Mouse (Mus musculus) CH12.LX (cell line): ENCODE results near the gene Gab1. TPM values are rescaled to one million over a fixed set of nuclear protein-coding genes. Genes with fewer than 3 reads are reported as not detected.

Experiments used
- DNase-seq: peaks from one replicate; pipeline ENCODE4 v3.0.0-alpha.2; 2013; ENCODE audit errors: extremely low read depth
- H3K27ac ChIP-seq: 2 replicates; pipeline ENCODE4 v1.5.1; 2012; ENCODE audit warnings: low read depth, mild to moderate bottlenecking, control low read depth, moderate library complexity; ENCODE audit not compliant: insufficient read depth
- H3K27me3 ChIP-seq: replicated peaks from 2 replicates; pipeline ENCODE3; 2012; ENCODE audit warnings: inconsistent platforms
- H3K36me3 ChIP-seq, 2 experiments: replicated peaks in 1 of 2; 2 replicates each; pipeline versions ENCODE3 to v1.6.1; 2012; ENCODE audit warnings: inconsistent platforms in 1 of 2, low read length in 1 of 2, mild to moderate bottlenecking in 1 of 2, mixed read lengths in 1 of 2, moderate library complexity in 1 of 2; ENCODE audit not compliant: control insufficient read depth in 1 of 2, insufficient read depth in 1 of 2
- H3K4me1 ChIP-seq, 2 experiments: 2 replicates each; pipeline ENCODE4 v1.6.1; 2012; ENCODE audit warnings: inconsistent platforms in 1 of 2, moderate library complexity in 1 of 2; ENCODE audit not compliant: insufficient read depth in 2 of 2, control insufficient read depth in 1 of 2
- H3K4me2 ChIP-seq: 2 replicates; pipeline ENCODE4 v1.6.1; 2012; ENCODE audit warnings: low read depth, mild to moderate bottlenecking, control low read depth; ENCODE audit not compliant: poor library complexity, insufficient read depth, severe bottlenecking
- H3K4me3 ChIP-seq, 3 experiments: fragments of 150-350 bp in 1 of 3; sonication (generic) in 1 of 3; replicated peaks in 1 of 3; 2 replicates each; pipeline versions ENCODE3 to v1.5.1; 2011 to 2012; ENCODE audit warnings: low read depth in 2 of 3, low read length in 2 of 3, mild to moderate bottlenecking in 2 of 3, moderate library complexity in 2 of 3, control low read depth in 1 of 3, improper control_type of control experiment in 1 of 3, inconsistent platforms in 1 of 3, mixed read lengths in 1 of 3; ENCODE audit not compliant: poor library complexity in 1 of 3
- H3K79me2 ChIP-seq: replicated peaks from 2 replicates; pipeline ENCODE4 v1.6.1; 2012; ENCODE audit warnings: mild to moderate bottlenecking, moderate library complexity; ENCODE audit not compliant: control insufficient read depth, poor library complexity, insufficient read depth, severe bottlenecking; ENCODE audit errors: extremely low read depth
- H3K9ac ChIP-seq: 2 replicates; pipeline ENCODE4 v1.6.1; 2012; ENCODE audit warnings: low read depth, mild to moderate bottlenecking, control low read depth, moderate library complexity; ENCODE audit not compliant: insufficient read depth
- H3K9me3 ChIP-seq: replicated peaks from 2 replicates; pipeline ENCODE3; 2012; ENCODE audit warnings: low read length, inconsistent platforms, mixed read lengths
- BHLHE40 ChIP-seq: IDR thresholded peaks from 2 replicates; pipeline ENCODE4 v1.6.1; 2011; ENCODE audit warnings: mild to moderate bottlenecking, low read depth, low read length, improper control_type of control experiment
- CHD1 ChIP-seq: IDR thresholded peaks from 2 replicates; pipeline ENCODE4 v1.6.1; 2012; ENCODE audit warnings: low read depth, low read length, improper control_type of control experiment, inconsistent platforms
- CTCF ChIP-seq, 2 experiments: IDR thresholded peaks in 1 of 2; conservative IDR thresholded peaks in 1 of 2; 2 replicates each; pipeline ENCODE4 v1.5.1; 2011 to 2012; ENCODE audit warnings: low read depth in 2 of 2, low read length in 2 of 2, improper control_type of control experiment in 1 of 2, inconsistent platforms in 1 of 2, mild to moderate bottlenecking in 1 of 2, moderate library complexity in 1 of 2
- ELF1 ChIP-seq: IDR thresholded peaks from 2 replicates; pipeline ENCODE4 v1.6.1; 2014; ENCODE audit warnings: low read depth, mild to moderate bottlenecking, inconsistent platforms, low read length, improper control_type of control experiment
- EP300 ChIP-seq: IDR thresholded peaks from 2 replicates; pipeline ENCODE4 v1.6.1; 2011; ENCODE audit warnings: low read length, improper control_type of control experiment
- GABPA ChIP-seq: IDR thresholded peaks from 2 replicates; pipeline ENCODE4 v1.6.1; 2012; ENCODE audit warnings: low read depth, low read length, improper control_type of control experiment, inconsistent platforms; ENCODE audit not compliant: insufficient replicate concordance
- HCFC1 ChIP-seq: IDR thresholded peaks from 2 replicates; pipeline ENCODE4 v1.6.1; 2012; ENCODE audit warnings: low read depth, mild to moderate bottlenecking, inconsistent platforms, low read length, improper control_type of control experiment
- IRF4 ChIP-seq: IDR thresholded peaks from 2 replicates; pipeline ENCODE4 v1.6.1; 2014; ENCODE audit warnings: low read depth, mild to moderate bottlenecking, inconsistent platforms, low read length, improper control_type of control experiment
- JUN ChIP-seq: IDR thresholded peaks from 2 replicates; pipeline ENCODE4 v1.6.1; 2011; ENCODE audit warnings: low read depth, mild to moderate bottlenecking, low read length, improper control_type of control experiment, moderate library complexity; ENCODE audit not compliant: insufficient read depth
- KAT2A ChIP-seq: IDR thresholded peaks from 2 replicates; pipeline ENCODE4 v1.6.1; 2012; ENCODE audit warnings: low read length, improper control_type of control experiment, inconsistent platforms; ENCODE audit not compliant: insufficient replicate concordance
- POLR2A ChIP-seq: IDR thresholded peaks from 2 replicates; pipeline ENCODE4 v1.6.1; 2011; ENCODE audit warnings: low read depth, mild to moderate bottlenecking, improper control_type of control experiment, low read length
- SMC3 ChIP-seq: IDR thresholded peaks from 2 replicates; pipeline ENCODE4 v1.6.1; 2011; ENCODE audit warnings: low read depth, low read length, improper control_type of control experiment
- TBP ChIP-seq: conservative IDR thresholded peaks from 2 replicates; pipeline ENCODE4 v1.6.1; 2011; ENCODE audit warnings: low read depth, low read length, improper control_type of control experiment
- TCF12 ChIP-seq: IDR thresholded peaks from 2 replicates; pipeline ENCODE4 v1.6.1; 2014; ENCODE audit warnings: low read depth, mild to moderate bottlenecking, inconsistent platforms, low read length, improper control_type of control experiment
- USF2 ChIP-seq: conservative IDR thresholded peaks from 2 replicates; pipeline ENCODE4 v1.6.1; 2011; ENCODE audit warnings: low read depth, low read length, improper control_type of control experiment
- ZC3H11A ChIP-seq: IDR thresholded peaks from 2 replicates; pipeline ENCODE4 v1.6.1; 2012; ENCODE audit warnings: low read depth, mild to moderate bottlenecking, inconsistent platforms, low read length, improper control_type of control experiment
- ZKSCAN1 ChIP-seq: IDR thresholded peaks from 2 replicates; pipeline ENCODE4 v1.6.1; 2012; ENCODE audit warnings: low read depth, inconsistent platforms, low read length, improper control_type of control experiment, borderline replicate concordance
- ZMIZ1 ChIP-seq: IDR thresholded peaks from 2 replicates; pipeline ENCODE4 v1.6.1; 2012; ENCODE audit warnings: low read depth, mild to moderate bottlenecking, inconsistent platforms, low read length, improper control_type of control experiment
- ZNF384 ChIP-seq: IDR thresholded peaks from 2 replicates; pipeline ENCODE4 v1.6.1; 2012; ENCODE audit warnings: low read depth, low read length, improper control_type of control experiment, inconsistent platforms
- dilution Hi-C: fragments of 300-500 bp; cut with MboI; formaldehyde crosslinking; loops from 2 replicates; pipeline ENCODE4 v1.14.3; 2020; ENCODE audit warnings: low sequenced_read_pairs; ENCODE audit not compliant: extremely low pct_unique_long_range_greater_than_20kb, extremely low pct_ligation_motif_present
- in situ Hi-C: fragments of 300-500 bp; cut with MboI; formaldehyde crosslinking; loops from 3 replicates; pipeline ENCODE4 v1.14.3; 2019; ENCODE audit warnings: low sequenced_read_pairs, low pct_ligation_motif_present, low pct_unique_long_range_greater_than_20kb, mixed read lengths
- polyA plus RNA-seq: library from polyadenylated mRNA; unstranded; fragments of >175 nt; gene quantifications from 2 replicates; pipeline ENCODE4 v1.2.1, GENCODE M21; 2012; ENCODE audit warnings: low read depth; ENCODE audit not compliant: insufficient read length
- total RNA-seq, 2 experiments: library from RNA; depleted of rRNA; stranded (reverse); fragments of 300-350 nt in 1 of 2; fragments of >200 nt in 1 of 2; gene quantifications; 2 replicates each; pipeline ENCODE4 v1.2.3; 2012 to 2014

Gab1 gene
- total and polyA plus RNA-seq, 3 experiments = 0.08 TPM; not detected in 2

DNA sequence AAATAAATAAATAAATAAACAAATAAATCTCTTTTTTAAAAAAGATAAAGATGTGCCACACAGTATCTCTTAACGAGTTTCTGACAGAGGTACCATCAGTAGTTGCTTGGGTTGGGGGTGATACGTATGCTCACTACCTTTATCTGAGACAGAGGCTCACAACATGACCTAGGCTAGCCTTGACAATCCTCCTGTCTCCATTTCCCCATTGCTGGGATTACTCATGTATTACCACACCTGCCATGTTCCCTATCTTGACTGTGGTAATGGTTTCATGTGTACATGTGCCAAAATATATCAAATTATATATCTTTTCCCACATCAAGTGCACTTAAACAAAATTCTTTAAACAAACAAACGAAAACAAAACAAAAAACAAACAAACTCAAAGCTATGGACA is 14.2 kb upstream of the Gab1 start:
- H3K27ac ChIP-seq = no peak overlapping the region
- dilution Hi-C loops (no loop called here), in situ Hi-C loops (no loop called here)
- no peak for DNase-seq
- H3K9me3 ChIP-seq = no peaks in the 10 kb centered on the region
- H3K4me3 ChIP-seq = no peak overlapping the region
- peaks cover 0 to 6% of the 10 kb centered on the region in 2 experiments; a peak in 3 of 4 replicates for H3K4me1 ChIP-seq
- no peaks in the 10 kb centered on the region for H3K79me2 ChIP-seq
- no peaks in the 10 kb centered on the region for H3K36me3 ChIP-seq
- TF ChIP-seq EP300 = no peak
- no peak for TF ChIP-seq GABPA
- TF ChIP-seq ELF1 = no peak
- no peak for TF ChIP-seq POLR2A
- TF ChIP-seq TCF12 = no peak
- no peak for TF ChIP-seq KAT2A
- no peak for TF ChIP-seq ZKSCAN1
- no peak for TF ChIP-seq BHLHE40
- TF ChIP-seq IRF4 = no peak
- TF ChIP-seq JUN = no peak
- TF ChIP-seq CHD1 = no peak
- H3K27me3 ChIP-seq = no peaks in the 10 kb centered on the region
- no peak overlapping the region for H3K9ac ChIP-seq
- no peak overlapping the region for H3K4me2 ChIP-seq

DNA sequence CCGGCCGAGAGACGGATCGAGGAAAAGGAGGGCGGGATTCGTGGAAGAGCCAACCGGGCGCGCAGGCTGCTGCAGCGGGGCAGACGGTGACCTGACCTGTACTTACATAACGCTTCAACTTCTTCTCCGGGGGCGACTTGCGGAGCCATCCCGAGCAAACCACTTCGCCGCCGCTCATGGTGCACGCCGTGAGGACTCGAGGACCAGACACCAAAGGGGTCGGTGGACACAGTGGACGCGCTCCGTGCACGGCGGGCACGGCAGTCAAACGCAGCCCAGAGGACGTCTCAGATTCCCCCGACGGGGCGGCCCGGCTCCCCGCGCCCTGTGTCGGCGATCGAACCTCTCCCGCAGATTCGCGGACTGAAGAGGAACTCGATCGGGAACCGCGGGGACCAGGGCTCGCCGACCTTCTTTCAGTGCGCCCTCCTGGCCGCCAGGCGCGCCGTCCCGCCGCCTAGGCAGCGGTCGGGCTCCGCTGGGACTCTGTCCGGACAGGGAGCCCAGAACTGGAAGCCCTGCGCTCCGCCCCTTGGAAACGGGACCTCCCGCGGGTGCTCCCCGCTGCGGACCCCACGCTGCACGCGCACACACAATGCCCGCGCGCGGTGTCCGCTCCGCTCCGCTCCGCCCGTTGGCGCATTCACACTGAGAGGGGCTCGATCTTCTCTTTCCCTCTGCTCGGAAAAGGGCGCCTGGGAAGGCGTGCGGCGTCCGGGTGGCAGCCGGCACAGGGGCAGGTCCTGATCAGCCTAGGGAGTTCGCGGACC is 708 bp downstream of the Gab1 start:
- H3K9ac ChIP-seq = no peak overlapping the region
- in situ Hi-C loops = no loop called here
- no peak overlapping the region for H3K27ac ChIP-seq
- H3K9me3 ChIP-seq = peaks cover 18% of the 10 kb centered on the region
- TF ChIP-seq ZMIZ1 (no peak), SMC3 (no peak), EP300 (no peak), ZNF384 (no peak), TBP (no peak), CTCF (conservative IDR thresholded peaks at IDR 0.05 in 1 of 2, IDR thresholded peaks at IDR 0.05 in 1 of 2; ENCODE audit: low read depth in 2 of 2, low read length in 2 of 2) (no peak), USF2 (no peak), ZC3H11A (no peak), POLR2A (no peak), HCFC1 (no peak)
- TF ChIP-seq, all 38 proteins: peak for 0
- H3K4me2 ChIP-seq = no peak overlapping the region
- dilution Hi-C loops = no loop called here
- DNase-seq = no peak
- H3K4me1 ChIP-seq = no peaks in the 10 kb centered on the region
- no peaks in the 10 kb centered on the region for H3K36me3 ChIP-seq
- no peaks in the 10 kb centered on the region for H3K27me3 ChIP-seq
- H3K4me3 ChIP-seq = no peak overlapping the region
- H3K79me2 ChIP-seq = no peaks in the 10 kb centered on the region
